In the genomic region with DNA sequence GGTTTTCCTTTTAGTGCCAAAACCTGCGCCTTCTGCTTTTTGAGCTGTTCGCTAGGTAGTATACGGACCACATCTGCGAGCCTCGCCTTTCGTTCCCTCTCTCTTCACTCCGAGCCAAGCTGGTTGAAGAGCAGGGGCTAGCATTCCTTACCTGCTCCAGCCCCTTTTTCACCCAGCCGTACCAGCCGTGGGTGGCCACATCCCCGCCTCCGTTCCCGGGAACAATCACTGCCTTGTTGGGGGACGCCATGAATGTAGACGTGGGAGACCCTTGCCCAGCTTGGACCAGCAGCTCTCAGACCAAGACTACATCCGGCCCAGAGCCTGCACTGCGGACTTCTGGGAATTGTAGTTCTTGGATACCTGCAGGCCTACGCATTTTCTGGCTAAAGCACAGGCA, we compare ENCODE assay signal across 8 mouse cellular contexts. TPM values are rescaled to one million over a fixed set of nuclear protein-coding genes. Genes with fewer than 3 reads are reported as not detected.
DNase-seq lines count a peak whose midpoint lies in the region; ATAC-seq and TF ChIP-seq lines count a peak whose summit lies in the region.

A gene (minus strand): TSS at position 341 of the 400 bp plus-strand sequence.

- H3K9me3 ChIP-seq in ES-E14 (ENCODE audit: control insufficient read depth, insufficient read depth, low read depth, low read length): no peaks in the 10 kb centered on the region
- H3K9me3 ChIP-seq in forebrain, embryonic 15.5 days: no peaks in the 10 kb centered on the region
- no peaks in the 10 kb centered on the region for H3K9me3 ChIP-seq in liver, embryonic 14.5 days (ENCODE audit: control insufficient read depth, low read length)

- ATAC-seq in forebrain, embryonic 15.5 days (replicated peaks): peak; percentile 98
- peak; percentile 60; the same call in 1 of the 2 replicates for ATAC-seq in liver, embryonic 14.5 days (ENCODE audit: insufficient read depth)

- intact Hi-C loops in heart, postnatal 14 days (cut with DNase I): no loop called here

- H3K4me2 ChIP-seq in forebrain, embryonic 15.5 days (replicated peaks): peak within 1 kb of the TSS; percentile 48
- peak within 1 kb of the TSS; percentile 67 for H3K4me2 ChIP-seq in liver, embryonic 14.5 days (ENCODE audit: low read depth)

- H3K27me3 ChIP-seq in forebrain, embryonic 15.5 days: no peaks in the 10 kb centered on the region
- H3K27me3 ChIP-seq in liver, embryonic 14.5 days (ENCODE audit: control insufficient read depth, insufficient read depth, low read length): no peaks in the 10 kb centered on the region

- peaks cover 0 to 4% of the 10 kb centered on the region in 2 experiments; a peak in 1 of 4 replicates for H3K4me1 ChIP-seq in ES-E14 (ENCODE audit: control insufficient read depth in 2 of 2, insufficient read depth in 2 of 2, low read length in 2 of 2, poor library complexity in 1 of 2)
- peaks cover 21% of the 10 kb centered on the region for H3K4me1 ChIP-seq in forebrain, embryonic 15.5 days
- 0 out of 4 replicates have a peak, but pooled peaks cover 0 to 2% of the 10 kb centered on the region in 2 experiments for H3K4me1 ChIP-seq in liver, embryonic 14.5 days (replicated peaks; ENCODE audit: control insufficient read depth in 2 of 2, insufficient read depth in 2 of 2, low read length in 1 of 2)

- H3K27ac ChIP-seq in ES-E14 (ENCODE audit: insufficient read depth, low read depth, low read length, poor library complexity, severe bottlenecking): peak within 1 kb of the TSS; percentile 53; the same call in 1 of the 2 replicates
- peak within 1 kb of the TSS; percentile 74 for H3K27ac ChIP-seq in forebrain, embryonic 15.5 days (replicated peaks)
- H3K27ac ChIP-seq in liver, embryonic 14.5 days: no peak within 1 kb of the TSS

- TF ChIP-seq CTCF in liver, embryonic 14.5 days (IDR thresholded peaks at IDR 0.05; ENCODE audit: low read depth): no peak

- under 1% methylated on average over 17 of the region's 17 CpGs for WGBS in forebrain, embryonic 15.5 days
- 2% methylated on average over 17 of the region's 17 CpGs for WGBS in liver, embryonic 14.5 days (ENCODE audit: insufficient replicate concordance)

- H3K36me3 ChIP-seq in ES-E14 (ENCODE audit: control insufficient read depth, insufficient read depth, low read length, poor library complexity, severe bottlenecking): no peaks in the 10 kb centered on the region
- peaks cover 14% of the 10 kb centered on the region; the same call in 1 of the 2 replicates for H3K36me3 ChIP-seq in forebrain, embryonic 15.5 days
- no peaks in the 10 kb centered on the region for H3K36me3 ChIP-seq in liver, embryonic 14.5 days (replicated peaks; ENCODE audit: control insufficient read depth, insufficient read depth, low read depth)

- TF ChIP-seq EP300 in liver, embryonic 14.5 days (IDR thresholded peaks at IDR 0.05; ENCODE audit: low read depth): no peak

- peak within 1 kb of the TSS; percentile 92 to 97 for H3K4me3 ChIP-seq in ES-E14 (ENCODE audit: insufficient read depth in 1 of 2, low read depth in 1 of 2, low read length in 2 of 2, poor library complexity in 1 of 2, severe bottlenecking in 1 of 2)
- H3K4me3 ChIP-seq in forebrain, embryonic 15.5 days: peak within 1 kb of the TSS; percentile 69
- H3K4me3 ChIP-seq in liver, embryonic 14.5 days (ENCODE audit: insufficient read depth in 1 of 2, low read depth in 2 of 2, low read length in 2 of 2): peak within 1 kb of the TSS; percentile 65 to 99

- in situ Hi-C loops in ES-E14 (cut with MboI; ENCODE audit: low sequenced_read_pairs in 2 of 2, unreplicated experiment in 2 of 2): no loop called here

- H3K9ac ChIP-seq in ES-E14 (ENCODE audit: insufficient read depth, low read depth, low read length, poor library complexity, severe bottlenecking): peak within 1 kb of the TSS; percentile 90
- H3K9ac ChIP-seq in forebrain, embryonic 15.5 days (replicated peaks): peak within 1 kb of the TSS; percentile 78
- peak within 1 kb of the TSS; percentile 59 for H3K9ac ChIP-seq in liver, embryonic 14.5 days (replicated peaks)

- peak; percentile 69 for DNase-seq in ES-E14 (ENCODE audit: low read depth, low spot score)
- peak; percentile 67 for DNase-seq in cerebellum, adult 11-12 months
- DNase-seq in heart, postnatal 14 days: peak; percentile 48 to 51
- DNase-seq in kidney, postnatal 4 days: peak; percentile 66 to 80
- DNase-seq in liver, embryonic 14.5 days (ENCODE audit: low read depth in 3 of 3, low spot score in 3 of 3): peak; percentile 23 to 36 (median 31)
- DNase-seq in neural tube, embryonic 10.5 days (ENCODE audit: extremely low spot score, low spot score): peak; percentile 79
- DNase-seq in telencephalon, adult 2 months (ENCODE audit: low read depth, low spot score): peak; percentile 73

TF ChIP-seq in ES-E14, 5 proteins besides CTCF, POLR2A, EP300 and RAD21:
- TF ChIP-seq HCFC1 (IDR thresholded peaks at IDR 0.05; ENCODE audit: borderline replicate concordance, insufficient read depth, low read length): peak; percentile 94
- no peak for TF ChIP-seq ZNF384 (IDR thresholded peaks at IDR 0.05; ENCODE audit: low read depth, low read length)

RNA-seq across cellular contexts. Expression of the gene that starts here (rescaled TPM):
- 6.8 and 7.9 TPM in 2 replicates for total RNA-seq in ES-E14 (2012; rRNA removed)
- 58.9 and 59.3 TPM in 2 replicates for polyA plus RNA-seq in forebrain, embryonic 15.5 days (2015; fragmentation: Nextera tagmentation; extraction: Ambion mirVana)
- total RNA-seq in heart, postnatal 14 days (2021): 10 to 100 TPM; 11.8 to 12.8 TPM
- 2.8 and 4.6 TPM in 2 replicates for polyA plus RNA-seq in liver, embryonic 14.5 days (2012; rRNA removed)
- 8.3 and 8.5 TPM in 2 replicates for polyA plus RNA-seq in liver, embryonic 14.5 days (2014; fragmentation: Nextera tagmentation; extraction: Ambion mirVana)
